Mouse (Mus musculus) CD4-positive helper T cell, adult 2 months (primary cell): ENCODE data around the gene Atp2b2.

ENCODE experiments used
- DNase-seq: peaks from one replicate; pipeline ENCODE4 v3.0.0-alpha.2; 2012; ENCODE audit warnings: low read depth, missing footprints, low spot score

The Atp2b2 gene

GRCm38 (mm10) chr6:113857310-113857873 is 185.0 kb downstream of the Atp2b2 start:
- no peak for DNase-seq

- no peak for DNase-seq
These were observed 185.6 kb downstream of the Atp2b2 start for GRCm38 (mm10) chr6:113856790-113857189.

DNA sequence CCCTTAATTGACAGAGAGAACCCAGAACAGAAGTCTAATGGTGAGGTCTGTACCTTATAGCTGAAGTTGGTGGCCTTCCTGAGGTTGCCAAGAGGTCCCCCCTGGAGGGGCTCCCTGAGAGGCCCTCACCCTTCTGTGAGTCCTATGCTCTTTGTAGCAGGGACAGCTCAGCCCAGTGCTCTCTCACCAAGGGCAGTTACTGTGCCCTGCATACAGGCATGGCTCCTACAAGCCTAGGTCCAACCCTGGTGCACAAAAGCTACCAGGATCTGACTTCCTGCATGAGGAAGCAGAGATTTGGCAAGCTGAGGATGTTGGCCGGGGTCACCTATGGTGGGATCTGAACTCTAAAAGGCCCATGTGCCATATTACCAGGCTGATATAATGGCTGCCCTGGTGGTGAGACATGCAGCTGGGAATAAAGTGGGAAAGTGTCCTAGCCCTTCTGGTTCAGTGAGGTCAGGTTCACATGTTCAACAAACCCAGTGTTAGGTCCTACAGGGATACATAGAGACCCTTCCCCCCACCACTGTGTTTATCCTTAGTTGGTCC is 186.2 kb downstream of the Atp2b2 start:
- no peak for DNase-seq

GRCm38 (mm10) chr6:113855581-113855980 is 186.8 kb downstream of the Atp2b2 start:
- DNase-seq, result no peak

DNA sequence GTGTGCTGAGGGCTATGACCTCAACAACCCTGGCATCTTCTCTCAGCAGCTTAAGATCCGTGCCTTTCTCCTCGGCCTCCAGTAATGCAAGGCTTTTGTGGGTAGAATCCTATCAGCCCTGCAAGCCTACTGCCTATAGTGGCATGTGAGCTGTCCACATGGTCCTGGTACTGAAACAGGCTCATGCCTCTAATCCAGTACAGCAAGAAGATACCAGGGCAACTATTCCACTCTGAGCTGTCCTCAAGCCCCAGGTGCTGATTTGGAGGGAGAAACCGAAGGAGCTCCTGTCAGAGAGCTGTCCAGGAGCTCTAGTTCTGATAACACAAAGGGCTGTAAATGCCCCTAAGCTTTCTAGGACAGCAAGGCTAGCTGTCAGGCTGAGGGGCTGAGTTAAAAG is 190.1 kb downstream of the Atp2b2 start:
- no peak for DNase-seq

- no peak for DNase-seq
These were observed 192.6 kb downstream of the Atp2b2 start for GRCm38 (mm10) chr6:113849819-113850218.

DNA sequence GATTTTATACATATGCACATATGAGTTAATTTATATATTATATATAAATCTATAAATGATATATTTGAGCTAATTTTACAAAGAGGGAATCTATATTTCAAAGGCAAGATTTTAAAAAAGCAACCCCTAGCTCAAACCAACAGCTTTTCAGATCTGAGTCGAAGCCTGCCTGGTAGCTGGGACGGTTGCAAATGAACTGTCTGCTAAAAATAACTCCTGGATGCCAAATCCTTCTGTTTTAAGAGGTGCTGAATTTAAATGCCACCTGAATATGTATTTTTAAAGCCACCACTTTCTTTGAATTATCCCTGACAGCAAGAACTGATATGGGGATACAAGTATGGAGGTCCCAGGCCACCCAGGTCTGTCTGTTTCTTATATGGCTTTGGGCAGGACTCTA is 193.8 kb downstream of the Atp2b2 start:
- no peak for DNase-seq

- DNase-seq, result no peak
These were observed 195.3 kb downstream of the Atp2b2 start for GRCm38 (mm10) chr6:113847092-113847491.

DNA sequence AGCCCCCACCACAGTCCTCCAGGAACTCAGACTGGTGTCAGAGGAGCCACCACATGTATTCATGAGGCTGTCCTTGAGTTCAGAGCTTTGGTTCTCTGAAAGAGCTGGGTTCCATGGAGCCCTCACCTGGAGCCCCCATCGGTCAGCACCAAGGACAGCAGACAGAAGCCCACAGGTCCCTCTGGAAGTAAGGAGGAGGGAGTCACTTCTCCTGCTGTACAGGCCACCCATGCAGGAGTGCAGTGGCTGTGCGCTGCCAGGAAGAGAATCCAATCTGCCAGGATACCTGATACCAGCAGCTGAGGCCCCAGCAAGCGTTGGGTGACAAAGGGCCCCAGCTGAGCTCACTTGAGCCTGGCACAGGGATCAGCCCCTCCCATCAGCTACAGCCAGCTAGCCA is 199.2 kb downstream of the Atp2b2 start:
- no peak for DNase-seq

- no peak for DNase-seq
These were observed 203.9 kb downstream of the Atp2b2 start for GRCm38 (mm10) chr6:113838493-113838892.

- DNase-seq, result no peak
These were observed 204.7 kb downstream of the Atp2b2 start for GRCm38 (mm10) chr6:113837740-113838139.

GRCm38 (mm10) chr6:113836545-113836944 is 205.9 kb downstream of the Atp2b2 start:
- no peak for DNase-seq

- DNase-seq, result no peak
These were observed 211.9 kb downstream of the Atp2b2 start for GRCm38 (mm10) chr6:113830463-113830862.

GRCm38 (mm10) chr6:113827309-113827708 is 215.1 kb downstream of the Atp2b2 start:
- DNase-seq, result no peak

- DNase-seq, result no peak
These were observed 220.0 kb downstream of the Atp2b2 start for GRCm38 (mm10) chr6:113822417-113822816.

DNA sequence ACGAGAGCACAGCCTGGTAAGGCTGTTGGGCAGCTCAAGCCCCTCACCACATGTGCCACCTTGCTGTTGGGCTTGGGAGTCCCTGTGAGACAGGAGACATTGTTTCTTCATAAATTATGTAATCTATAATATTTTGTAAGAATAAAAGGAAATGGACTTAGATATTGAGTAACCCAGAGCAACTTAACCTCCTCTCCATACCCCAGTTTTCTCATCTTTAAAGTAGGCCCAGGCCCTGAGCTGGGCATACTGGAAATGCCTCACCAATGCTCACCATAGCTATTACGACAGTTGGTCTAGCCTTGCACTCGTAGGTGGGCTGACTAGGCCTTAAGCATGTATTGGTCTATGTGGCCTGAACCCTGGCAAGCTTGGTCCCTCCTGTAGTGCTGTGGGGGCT is 225.7 kb downstream of the Atp2b2 start:
- DNase-seq, result no peak

DNA sequence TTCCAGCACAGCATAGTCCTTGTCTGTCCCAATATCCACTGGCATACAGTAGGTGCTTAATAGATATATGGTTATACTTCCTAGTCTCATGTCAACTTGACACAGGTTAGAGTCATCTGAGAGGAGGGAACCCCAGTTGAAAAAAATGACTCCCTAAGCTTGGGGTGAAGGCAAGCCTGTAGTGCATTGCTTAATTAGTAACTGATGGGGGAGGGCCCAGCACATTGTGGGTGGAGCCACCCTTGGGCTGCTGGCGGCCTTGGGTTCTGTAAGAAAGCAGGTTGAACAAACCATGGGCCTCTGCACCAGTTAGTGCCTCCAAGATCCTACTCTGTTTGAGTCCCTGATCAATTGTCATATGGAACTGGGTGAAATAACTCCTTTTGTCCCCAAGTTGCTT is 231.0 kb downstream of the Atp2b2 start:
- no peak for DNase-seq

DNA sequence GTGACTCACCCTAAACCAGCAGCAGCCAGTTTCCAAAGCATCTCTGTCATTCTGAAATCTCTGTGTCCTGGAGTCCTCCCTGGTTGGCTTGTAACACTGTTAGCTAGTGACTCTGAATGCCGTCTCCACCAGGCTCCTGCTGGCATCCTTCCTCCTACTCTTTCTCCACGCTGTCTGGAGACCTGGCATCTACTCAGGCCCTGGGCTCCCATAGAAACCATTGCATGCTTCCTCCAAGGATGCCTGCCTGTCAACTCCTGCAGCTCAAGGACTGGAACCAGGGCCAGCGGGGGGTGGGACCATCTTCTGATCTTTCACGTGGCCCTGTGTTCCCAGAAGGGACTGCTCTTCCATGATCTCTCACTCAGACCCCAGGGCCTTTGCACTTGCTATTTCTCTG is 231.7 kb downstream of the Atp2b2 start:
- DNase-seq, result no peak

- no peak for DNase-seq
These were observed 236.2 kb downstream of the Atp2b2 start for GRCm38 (mm10) chr6:113806241-113806640.

GRCm38 (mm10) chr6:113801233-113801632 is 241.2 kb downstream of the Atp2b2 start:
- DNase-seq, result no peak

GRCm38 (mm10) chr6:113799915-113800314 is 242.5 kb downstream of the Atp2b2 start:
- no peak for DNase-seq

GRCm38 (mm10) chr6:113799349-113799748 is 243.1 kb downstream of the Atp2b2 start:
- DNase-seq, result no peak

GRCm38 (mm10) chr6:113798921-113799320 is 243.5 kb downstream of the Atp2b2 start:
- DNase-seq, result no peak

GRCm38 (mm10) chr6:113795241-113795702 is 247.1 kb downstream of the Atp2b2 start:
- no peak for DNase-seq
